In genomic region chr2:45590980-45591379, GRCm38 (mm10) we compare ENCODE assay signal across 19 mouse cellular contexts.
DNase-seq lines count a peak whose midpoint lies in the region; ATAC-seq lines count a peak whose summit lies in the region.
"Had no signal": no experiment of that assay in that cellular context is flagged by ENCODE, and none has a peak within 500 bp of the region (broad histone marks: within the 10 kb centered on the region; RNA-seq: fewer than 3 reads in every experiment).

No protein-coding gene starts in this region.

- no peak for ATAC-seq in frontal cortex, adult (ENCODE audit: low TSS enrichment)
- ATAC-seq: activated CD4-positive, CD25-positive, alpha-beta regulatory T cell, adult 4 months; forebrain, embryonic 14.5 days; forebrain, embryonic 16.5 days; Patski had no signal

- DNase-seq in 416B (ENCODE audit: low read depth), result peak; percentile 55
- peak; percentile 55 for DNase-seq in adipocyte (ENCODE audit: low spot score)
- DNase-seq in fat pad, adult 2 months (ENCODE audit: extremely low read depth, low read depth, low spot score), result peak; percentile 52
- no peak for DNase-seq in thymus, adult 18-20 months
- DNase-seq in layer of hippocampus, postnatal 25 days (ENCODE audit: extremely low spot score in 1 of 2, low spot score in 1 of 2), result no peak
- DNase-seq in right cerebral cortex, postnatal 14 days, result no peak
- DNase-seq: adrenal gland, adult 2 months; adrenal gland, postnatal 10 days; adrenal gland, postnatal 25 days; cerebellum, adult 11-12 months; cerebellum, adult 2 months; cerebellum, adult 9-10 months; cerebellum, postnatal 10 days; cerebellum, postnatal 25 days had no signal

Comparison
In these comparisons a context has a peak if more than half of its experiments do, and no peak if none do; other contexts are left out.
1. DNase-seq: peak in 416B (single experiment), adipocyte (single experiment) and fat pad, adult 2 months (single experiment); none in thymus, adult 18-20 months (0 of 2), layer of hippocampus, postnatal 25 days (0 of 2) and right cerebral cortex, postnatal 14 days (single experiment).